Mouse (Mus musculus): ENCODE data around the gene Stc2. TPM values are rescaled to one million over a fixed set of nuclear protein-coding genes. Genes with fewer than 3 reads are reported as not detected.
A peak's percentile ranks its signal among the peaks of the same experiment; 100 is the strongest.

The Stc2 gene
- polyA plus RNA-seq (2015; fragmentation: Nextera tagmentation; extraction: Ambion mirVana) = 0.65 and 0.80 TPM in 2 replicates

- no peak within 1 kb of the TSS for H3K27ac ChIP-seq
- peaks cover 61% of the 10 kb centered on the region for H3K27me3 ChIP-seq
- peak; percentile 82 for ATAC-seq (ENCODE audit: low FRiP score)
Measured at GRCm38 (mm10) chr11:31369648-31370286, at the start of gene Stc2. Stc2 (minus strand) TSS chr11:31370074.

GRCm38 (mm10) chr11:31417071-31417470 lies 47.2 kb upstream of the Stc2 start:
- no peak overlapping the region for H3K27ac ChIP-seq
- no peaks in the 10 kb centered on the region for H3K9me3 ChIP-seq
- H3K4me1 ChIP-seq (replicated peaks) = no peaks in the 10 kb centered on the region
- WGBS = 85% methylated on average over 5 of the region's 5 CpGs
- H3K36me3 ChIP-seq = no peaks in the 10 kb centered on the region
- no peak overlapping the region for H3K9ac ChIP-seq
- H3K4me3 ChIP-seq = no peak overlapping the region
- H3K4me2 ChIP-seq = no peak overlapping the region
- no peak for ATAC-seq (ENCODE audit: low FRiP score)
- H3K27me3 ChIP-seq = no peaks in the 10 kb centered on the region

More at GRCm38 (mm10) chr11:31369648-31370286, at the start of gene Stc2:
- peaks cover 30% of the 10 kb centered on the region for H3K4me1 ChIP-seq (replicated peaks)
- peak within 1 kb of the TSS; percentile 67 for H3K9ac ChIP-seq
- peak within 1 kb of the TSS; percentile 58 for H3K4me3 ChIP-seq
- under 1% methylated on average over 51 of the region's 51 CpGs for WGBS
- no peaks in the 10 kb centered on the region for H3K9me3 ChIP-seq
- H3K4me2 ChIP-seq = peak within 1 kb of the TSS; percentile 93
- H3K36me3 ChIP-seq = no peaks in the 10 kb centered on the region

GRCm38 (mm10) chr11:31412376-31412775 lies 42.5 kb upstream of the Stc2 start:
- Histone ChIP-seq H3K27me3 (no peaks in the 10 kb centered on the region), H3K9ac (no peak overlapping the region), H3K4me3 (no peak overlapping the region), H3K4me1 (replicated peaks) (no peaks in the 10 kb centered on the region), H3K27ac (no peak overlapping the region), H3K9me3 (0 out of 2 replicates have a peak, but pooled peaks cover 3% of the 10 kb centered on the region), H3K4me2 (no peak overlapping the region), H3K36me3 (no peaks in the 10 kb centered on the region)
- no peak for ATAC-seq (ENCODE audit: low FRiP score)
- 77% methylated on average over 3 of the region's 3 CpGs for WGBS

- no peak overlapping the region for H3K9ac ChIP-seq
- H3K36me3 ChIP-seq = no peaks in the 10 kb centered on the region
- 83% methylated on average over 1 of the region's 1 CpGs for WGBS
- no peaks in the 10 kb centered on the region for H3K4me1 ChIP-seq (replicated peaks)
- H3K9me3 ChIP-seq = 0 out of 2 replicates have a peak, but pooled peaks cover 3% of the 10 kb centered on the region
- H3K27ac ChIP-seq = no peak overlapping the region
- no peak for ATAC-seq (ENCODE audit: low FRiP score)
- no peaks in the 10 kb centered on the region for H3K27me3 ChIP-seq
- H3K4me3 ChIP-seq = no peak overlapping the region
- H3K4me2 ChIP-seq = no peak overlapping the region
Measured at GRCm38 (mm10) chr11:31406736-31407135, 36.9 kb upstream of the Stc2 start.

GRCm38 (mm10) chr11:31403080-31403479 lies 33.2 kb upstream of the Stc2 start:
- ATAC-seq (ENCODE audit: low FRiP score) = no peak
- H3K9ac ChIP-seq = no peak overlapping the region
- no peaks in the 10 kb centered on the region for H3K36me3 ChIP-seq
- no peaks in the 10 kb centered on the region for H3K9me3 ChIP-seq
- H3K27me3 ChIP-seq = no peaks in the 10 kb centered on the region
- no peak overlapping the region for H3K4me2 ChIP-seq
- 96% methylated on average over 1 of the region's 1 CpGs for WGBS
- no peak overlapping the region for H3K4me3 ChIP-seq
- H3K4me1 ChIP-seq (replicated peaks) = no peaks in the 10 kb centered on the region
- no peak overlapping the region for H3K27ac ChIP-seq

- H3K4me2 ChIP-seq = no peak overlapping the region
- H3K27ac ChIP-seq = no peak overlapping the region
- no peak overlapping the region for H3K9ac ChIP-seq
- H3K4me3 ChIP-seq = no peak overlapping the region
- H3K36me3 ChIP-seq = no peaks in the 10 kb centered on the region
- no peak for ATAC-seq (ENCODE audit: low FRiP score)
- whole genome bisulfite sequencing = 86% methylated on average over 2 of the region's 2 CpGs
- H3K4me1 ChIP-seq (replicated peaks) = no peaks in the 10 kb centered on the region
- H3K9me3 ChIP-seq = no peaks in the 10 kb centered on the region
- no peaks in the 10 kb centered on the region for H3K27me3 ChIP-seq
Measured at GRCm38 (mm10) chr11:31398604-31399003, 28.7 kb upstream of the Stc2 start.

GRCm38 (mm10) chr11:31396638-31397417 lies 27.0 kb upstream of the Stc2 start:
- no peak overlapping the region for H3K9ac ChIP-seq
- no peak for ATAC-seq (ENCODE audit: low FRiP score)
- no peaks in the 10 kb centered on the region for H3K4me1 ChIP-seq (replicated peaks)
- WGBS = 64% methylated on average over 6 of the region's 6 CpGs
- no peak overlapping the region for H3K27ac ChIP-seq
- H3K36me3 ChIP-seq = no peaks in the 10 kb centered on the region
- no peaks in the 10 kb centered on the region for H3K27me3 ChIP-seq
- no peak overlapping the region for H3K4me3 ChIP-seq
- no peaks in the 10 kb centered on the region for H3K9me3 ChIP-seq
- H3K4me2 ChIP-seq = no peak overlapping the region

- Histone ChIP-seq H3K9ac (no peak overlapping the region), H3K4me2 (no peak overlapping the region), H3K27ac (no peak overlapping the region), H3K4me3 (no peak overlapping the region), H3K36me3 (no peaks in the 10 kb centered on the region), H3K27me3 (no peaks in the 10 kb centered on the region), H3K9me3 (no peaks in the 10 kb centered on the region), H3K4me1 (replicated peaks) (no peaks in the 10 kb centered on the region)
- ATAC-seq (ENCODE audit: low FRiP score) = no peak
- 84% methylated on average over 6 of the region's 6 CpGs for WGBS
Measured at GRCm38 (mm10) chr11:31394026-31394425, 24.2 kb upstream of the Stc2 start.

- no peak overlapping the region for H3K27ac ChIP-seq
- no peaks in the 10 kb centered on the region for H3K27me3 ChIP-seq
- no peaks in the 10 kb centered on the region for H3K4me1 ChIP-seq (replicated peaks)
- 77% methylated on average over 5 of the region's 5 CpGs for WGBS
- no peak for ATAC-seq (ENCODE audit: low FRiP score)
- H3K9me3 ChIP-seq = no peaks in the 10 kb centered on the region
- no peak overlapping the region for H3K4me2 ChIP-seq
- H3K36me3 ChIP-seq = no peaks in the 10 kb centered on the region
- H3K9ac ChIP-seq = no peak overlapping the region
- no peak overlapping the region for H3K4me3 ChIP-seq
Measured at GRCm38 (mm10) chr11:31392340-31392739, 22.5 kb upstream of the Stc2 start.

GRCm38 (mm10) chr11:31388890-31389289 lies 19.0 kb upstream of the Stc2 start:
- no peak overlapping the region for H3K4me2 ChIP-seq
- no peaks in the 10 kb centered on the region for H3K36me3 ChIP-seq
- no peak for ATAC-seq (ENCODE audit: low FRiP score)
- WGBS = 74% methylated on average over 4 of the region's 4 CpGs
- no peak overlapping the region for H3K4me3 ChIP-seq
- no peak overlapping the region for H3K9ac ChIP-seq
- H3K9me3 ChIP-seq = no peaks in the 10 kb centered on the region
- no peaks in the 10 kb centered on the region for H3K27me3 ChIP-seq
- H3K27ac ChIP-seq = no peak overlapping the region
- H3K4me1 ChIP-seq (replicated peaks) = no peaks in the 10 kb centered on the region

GRCm38 (mm10) chr11:31387526-31387925 lies 17.7 kb upstream of the Stc2 start:
- no peaks in the 10 kb centered on the region for H3K36me3 ChIP-seq
- H3K9me3 ChIP-seq = no peaks in the 10 kb centered on the region
- no peaks in the 10 kb centered on the region for H3K4me1 ChIP-seq (replicated peaks)
- no peak overlapping the region for H3K27ac ChIP-seq
- WGBS = 93% methylated on average over 5 of the region's 5 CpGs
- no peaks in the 10 kb centered on the region for H3K27me3 ChIP-seq
- no peak overlapping the region for H3K9ac ChIP-seq
- no peak overlapping the region for H3K4me2 ChIP-seq
- no peak for ATAC-seq (ENCODE audit: low FRiP score)
- H3K4me3 ChIP-seq = no peak overlapping the region

- no peak overlapping the region for H3K4me2 ChIP-seq
- H3K9me3 ChIP-seq = no peaks in the 10 kb centered on the region
- H3K4me3 ChIP-seq = no peak overlapping the region
- H3K36me3 ChIP-seq = no peaks in the 10 kb centered on the region
- H3K4me1 ChIP-seq (replicated peaks) = no peaks in the 10 kb centered on the region
- ATAC-seq (ENCODE audit: low FRiP score) = no peak
- H3K9ac ChIP-seq = no peak overlapping the region
- WGBS = 67% methylated on average over 3 of the region's 3 CpGs
- no peak overlapping the region for H3K27ac ChIP-seq
- H3K27me3 ChIP-seq = no peaks in the 10 kb centered on the region
Measured at GRCm38 (mm10) chr11:31386571-31386970, 16.7 kb upstream of the Stc2 start.

GRCm38 (mm10) chr11:31383968-31384367 lies 14.1 kb upstream of the Stc2 start:
- H3K27me3 ChIP-seq = no peaks in the 10 kb centered on the region
- no peaks in the 10 kb centered on the region for H3K36me3 ChIP-seq
- H3K27ac ChIP-seq = no peak overlapping the region
- no peak overlapping the region for H3K9ac ChIP-seq
- H3K4me2 ChIP-seq = no peak overlapping the region
- 92% methylated on average over 2 of the region's 2 CpGs for WGBS
- H3K4me1 ChIP-seq (replicated peaks) = no peaks in the 10 kb centered on the region
- ATAC-seq (ENCODE audit: low FRiP score) = no peak
- no peak overlapping the region for H3K4me3 ChIP-seq
- no peaks in the 10 kb centered on the region for H3K9me3 ChIP-seq
